Mouse (Mus musculus): ENCODE measurements at regions not wholly inside any gene's neighbourhood (a gene's known extent, or its start where the extent isn't known, plus 50 kb on each side); places are given as distances from the start of the nearest gene placed in this dataset.

GRCm38 (mm10) chr9:26383996-26384395, 349.5 kb upstream of the B3gat1 start:
- no peak for DNase-seq (ENCODE audit: low read depth, low spot score)

- no peak for DNase-seq (ENCODE audit: low read depth, low spot score)
Observed at GRCm38 (mm10) chr9:26398635-26399034, 334.9 kb upstream of the B3gat1 start.

GRCm38 (mm10) chr9:26422897-26423823, 310.4 kb upstream of the B3gat1 start:
- no peak for DNase-seq (ENCODE audit: low read depth, low spot score)

GRCm38 (mm10) chr9:26435507-26435906, 298.0 kb upstream of the B3gat1 start:
- no peak for DNase-seq (ENCODE audit: low read depth, low spot score)

- no peak for DNase-seq (ENCODE audit: low read depth, low spot score)
Observed at GRCm38 (mm10) chr9:26437244-26437643, 296.3 kb upstream of the B3gat1 start.

- no peak for DNase-seq (ENCODE audit: low read depth, low spot score)
Observed at GRCm38 (mm10) chr9:26453924-26454323, 279.6 kb upstream of the B3gat1 start.

- no peak for DNase-seq (ENCODE audit: low read depth, low spot score)
Observed at GRCm38 (mm10) chr9:26461081-26461480, 272.4 kb upstream of the B3gat1 start.

- no peak for DNase-seq (ENCODE audit: low read depth, low spot score)
Observed at GRCm38 (mm10) chr9:26470694-26471392, 262.7 kb upstream of the B3gat1 start.

- DNase-seq (ENCODE audit: low read depth, low spot score): no peak
Observed at GRCm38 (mm10) chr9:26476341-26476740, 257.2 kb upstream of the B3gat1 start.

- DNase-seq (ENCODE audit: low read depth, low spot score): no peak
Observed at GRCm38 (mm10) chr9:26480881-26481280, 252.6 kb upstream of the B3gat1 start.

GRCm38 (mm10) chr9:26481890-26482289, 251.6 kb upstream of the B3gat1 start:
- DNase-seq (ENCODE audit: low read depth, low spot score): no peak

GRCm38 (mm10) chr9:26493740-26494139, 239.8 kb upstream of the B3gat1 start:
- DNase-seq (ENCODE audit: low read depth, low spot score): no peak

GRCm38 (mm10) chr9:26502027-26502426, 231.5 kb upstream of the B3gat1 start:
- DNase-seq (ENCODE audit: low read depth, low spot score): no peak

- no peak for DNase-seq (ENCODE audit: low read depth, low spot score)
Observed at GRCm38 (mm10) chr9:26505941-26506340, 227.6 kb upstream of the B3gat1 start.

- DNase-seq (ENCODE audit: low read depth, low spot score): peak; percentile 29
Observed at GRCm38 (mm10) chr9:26518651-26519050, 214.9 kb upstream of the B3gat1 start.

GRCm38 (mm10) chr9:26519581-26520501, 213.7 kb upstream of the B3gat1 start:
- peak; percentile 20 for DNase-seq (ENCODE audit: low read depth, low spot score)

GRCm38 (mm10) chr9:26524089-26524488, 209.4 kb upstream of the B3gat1 start:
- DNase-seq (ENCODE audit: low read depth, low spot score): peak; percentile 23

GRCm38 (mm10) chr9:26528761-26529160, 204.8 kb upstream of the B3gat1 start:
- no peak for DNase-seq (ENCODE audit: low read depth, low spot score)

- no peak for DNase-seq (ENCODE audit: low read depth, low spot score)
Observed at GRCm38 (mm10) chr9:26539042-26539441, 194.5 kb upstream of the B3gat1 start.

- DNase-seq (ENCODE audit: low read depth, low spot score): no peak
Observed at GRCm38 (mm10) chr9:26548328-26548922, 185.1 kb upstream of the B3gat1 start.

GRCm38 (mm10) chr9:26549118-26549517, 184.4 kb upstream of the B3gat1 start:
- DNase-seq (ENCODE audit: low read depth, low spot score): no peak

All from 3T3-L1 (cell line).